Mouse (Mus musculus) liver, postnatal 0 days (tissue): Measurements from ENCODE around the gene Heatr5b. TPM values are rescaled to one million over a fixed set of nuclear protein-coding genes. Genes with fewer than 3 reads are reported as not detected.
"Not testable (repeated sequence)": the region's sequence is repeated elsewhere in the genome, so short reads cannot be mapped to it uniquely, and the experiment has no call there.

ENCODE experiments used
- ATAC-seq: fragments of 200-750 bp; cut with Nextera tagmentation; 2 replicates; pipeline ENCODE4 v1.8.0; 2017; ENCODE audit warnings: mild to moderate bottlenecking, moderate library complexity
- DNase-seq: peaks from one replicate; pipeline ENCODE4 v3.0.0-alpha.2; 2016
- H3K27ac ChIP-seq: fragments of 300-500 bp; sonication (generic); 2 replicates; pipeline ENCODE4 v1.5.1; 2014; ENCODE audit warnings: antibody characterized with exemption, moderate library complexity, mild to moderate bottlenecking, low read depth
- H3K27me3 ChIP-seq: fragments of 300-500 bp; sonication (generic); 2 replicates; pipeline ENCODE4 v1.6.1; 2014; ENCODE audit warnings: low read length, control low read depth, mixed read lengths; ENCODE audit not compliant: insufficient read depth
- H3K36me3 ChIP-seq: fragments of 300-500 bp; sonication (generic); replicated peaks from 2 replicates; pipeline ENCODE4 v1.6.1; 2014; ENCODE audit warnings: mild to moderate bottlenecking, control low read depth, low read length, moderate library complexity, mixed read lengths; ENCODE audit not compliant: insufficient read depth
- H3K4me1 ChIP-seq: fragments of 300-500 bp; sonication (generic); 2 replicates; pipeline ENCODE4 v1.6.1; 2014; ENCODE audit warnings: antibody characterized with exemption, mild to moderate bottlenecking, control low read depth; ENCODE audit not compliant: insufficient read depth
- H3K4me2 ChIP-seq: fragments of 300-500 bp; sonication (generic); 2 replicates; pipeline ENCODE4 v1.6.1; 2014; ENCODE audit warnings: low read depth, mild to moderate bottlenecking, low read length, moderate library complexity, mixed read lengths
- H3K4me3 ChIP-seq: fragments of 300-500 bp; sonication (generic); 2 replicates; pipeline ENCODE4 v1.5.1; 2014; ENCODE audit warnings: low read depth, low read length
- H3K9ac ChIP-seq: fragments of 300-500 bp; sonication (generic); replicated peaks from 2 replicates; pipeline ENCODE4 v1.6.1; 2014; ENCODE audit warnings: mild to moderate bottlenecking, moderate library complexity
- H3K9me3 ChIP-seq: fragments of 300-500 bp; sonication (generic); 2 replicates; pipeline ENCODE4 v1.6.1; 2016; ENCODE audit warnings: mild to moderate bottlenecking, control low read depth, low read length, mixed read lengths
- CTCF ChIP-seq: sonication (generic); IDR thresholded peaks from 2 replicates; pipeline ENCODE4 v1.5.1; 2016; ENCODE audit warnings: antibody characterized with exemption, low read depth
- EP300 ChIP-seq: IDR thresholded peaks from 2 replicates; pipeline ENCODE4 v1.6.1; 2016; ENCODE audit warnings: antibody characterized with exemption, low read depth, mild to moderate bottlenecking
- WGBS: fragments of 180-500 bp; shearing (Covaris S2); extraction: QIAGEN DNeasy Blood & Tissue Kit; methylation state at CpG from one replicate; pipeline ENCODE4 v1.1.7; 2014; ENCODE audit not compliant: insufficient replicate concordance; 5-methylcytosine and 5-hydroxymethylcytosine counted together
- polyA plus RNA-seq: library from polyadenylated mRNA; unstranded; fragments of >200 nt; fragmentation: Nextera tagmentation; extraction: Ambion mirVana; gene quantifications from 2 replicates; pipeline ENCODE4 v1.2.1, GENCODE M21; 2015

Gene Heatr5b
- polyA plus RNA-seq, 1 experiment from 2014 or later = 2.3 TPM

- H3K4me1 ChIP-seq = no peaks in the 10 kb centered on the region
- WGBS = 86% methylated on average over 1 of the region's 1 CpGs
- ATAC-seq (no peak), DNase-seq (no peak)
- H3K4me3 ChIP-seq = no peak overlapping the region
- H3K4me2 ChIP-seq = no peak overlapping the region
- H3K27me3 ChIP-seq = no peaks in the 10 kb centered on the region
- no peak overlapping the region for H3K9ac ChIP-seq
- H3K36me3 ChIP-seq = peaks cover 36% of the 10 kb centered on the region
- TF ChIP-seq CTCF = no peak
- TF ChIP-seq EP300 = no peak
- no peaks in the 10 kb centered on the region for H3K9me3 ChIP-seq
- no peak overlapping the region for H3K27ac ChIP-seq
Measured at GRCm38 (mm10) chr17:78797222-78797621, 37.9 kb downstream of the Heatr5b start.

DNA sequence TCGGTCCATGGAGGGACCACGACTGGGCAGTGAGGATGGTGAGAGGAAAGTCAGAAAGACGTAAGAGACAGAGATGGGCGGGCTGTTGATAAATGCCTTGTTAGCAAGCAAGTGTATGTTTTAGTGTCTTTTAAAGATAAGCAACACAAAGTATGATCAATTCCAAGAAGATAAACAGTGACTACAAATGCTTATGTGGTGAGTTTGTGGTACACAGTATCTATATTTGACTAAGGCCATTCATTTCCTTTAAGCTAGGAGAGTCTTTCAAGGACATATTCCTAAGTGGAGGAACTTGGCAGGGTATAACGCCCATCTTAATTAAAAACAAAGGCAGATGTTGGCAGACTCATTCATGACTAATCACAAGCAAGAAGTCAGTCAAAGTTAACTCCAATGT lies 40.8 kb downstream of the Heatr5b start:
- Histone ChIP-seq H3K9me3 (no peaks in the 10 kb centered on the region), H3K27ac (no peak overlapping the region), H3K27me3 (no peaks in the 10 kb centered on the region), H3K4me2 (no peak overlapping the region), H3K9ac (no peak overlapping the region), H3K36me3 (peaks cover 29% of the 10 kb centered on the region), H3K4me3 (no peak overlapping the region), H3K4me1 (no peaks in the 10 kb centered on the region)
- peak; percentile 23; the same call in 1 of the 2 replicates for ATAC-seq
- DNase-seq = no peak
- 64% methylated on average over 5 of the region's 5 CpGs for WGBS
- TF ChIP-seq EP300 (no peak), CTCF (no peak)

GRCm38 (mm10) chr17:78792122-78792521 lies 43.0 kb downstream of the Heatr5b start:
- 73% methylated on average over 3 of the region's 3 CpGs for WGBS
- Histone ChIP-seq H3K27me3 (no peaks in the 10 kb centered on the region), H3K9ac (no peak overlapping the region), H3K4me3 (no peak overlapping the region), H3K9me3 (no peaks in the 10 kb centered on the region), H3K36me3 (peaks cover 20% of the 10 kb centered on the region), H3K4me2 (no peak overlapping the region), H3K4me1 (no peaks in the 10 kb centered on the region), H3K27ac (no peak overlapping the region)
- no peak for DNase-seq
- no peak for ATAC-seq
- TF ChIP-seq CTCF (no peak), EP300 (no peak)

DNA sequence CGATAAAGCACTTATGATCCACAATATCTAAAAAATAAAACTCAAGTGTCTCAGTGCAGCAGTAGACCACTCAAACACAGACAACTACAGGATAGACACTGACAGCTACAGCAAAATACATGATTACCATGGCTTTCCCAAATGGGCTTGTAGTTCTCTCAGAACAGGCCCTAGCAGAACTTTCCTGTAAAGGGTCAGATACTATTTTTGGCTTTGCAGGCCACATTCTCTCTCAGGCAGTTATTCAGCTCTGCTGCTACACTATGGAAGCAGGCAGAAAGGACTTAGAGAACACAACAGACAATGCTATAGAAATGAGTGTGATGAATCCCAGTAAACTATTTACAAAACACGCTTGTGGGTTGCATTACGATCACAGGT lies 43.5 kb downstream of the Heatr5b start:
- Histone ChIP-seq H3K27ac (no peak overlapping the region), H3K4me1 (no peaks in the 10 kb centered on the region), H3K36me3 (peaks cover 20% of the 10 kb centered on the region), H3K4me3 (no peak overlapping the region), H3K4me2 (no peak overlapping the region), H3K27me3 (no peaks in the 10 kb centered on the region), H3K9ac (no peak overlapping the region), H3K9me3 (no peaks in the 10 kb centered on the region)
- 92% methylated on average over 3 of the region's 3 CpGs for WGBS
- DNase-seq = no peak
- no peak for ATAC-seq
- no peak for TF ChIP-seq CTCF
- no peak for TF ChIP-seq EP300

GRCm38 (mm10) chr17:78791068-78791689 lies 44.0 kb downstream of the Heatr5b start:
- 67% methylated on average over 7 of the region's 7 CpGs for WGBS
- no peak overlapping the region; the same call in 1 of the 2 replicates for H3K27ac ChIP-seq
- H3K27me3 ChIP-seq = no peaks in the 10 kb centered on the region
- H3K4me3 ChIP-seq = no peak overlapping the region
- no peak overlapping the region for H3K9ac ChIP-seq
- no peaks in the 10 kb centered on the region for H3K9me3 ChIP-seq
- no peak for ATAC-seq
- H3K4me1 ChIP-seq = no peaks in the 10 kb centered on the region
- TF ChIP-seq CTCF (no peak), EP300 (no peak)
- H3K36me3 ChIP-seq = peaks cover 20% of the 10 kb centered on the region
- DNase-seq = no peak
- no peak overlapping the region for H3K4me2 ChIP-seq

GRCm38 (mm10) chr17:78788273-78788672 lies 46.9 kb downstream of the Heatr5b start:
- H3K36me3 ChIP-seq, DNase-seq, ATAC-seq, H3K4me1 ChIP-seq, H3K4me2 ChIP-seq, H3K27ac ChIP-seq, H3K9me3 ChIP-seq, H3K4me3 ChIP-seq, H3K27me3 ChIP-seq, H3K9ac ChIP-seq: not testable (repeated sequence)
- 73% methylated on average over 3 of the region's 3 CpGs for WGBS
- peak; percentile 50 for TF ChIP-seq CTCF
